Mouse (Mus musculus): ENCODE measurements around the gene Rtn4r. TPM values are rescaled to one million over a fixed set of nuclear protein-coding genes. Genes with fewer than 3 reads are reported as not detected.

The Rtn4r gene
- polyA plus RNA-seq, 1 experiment from 2014 or later: 3.4 TPM

DNA sequence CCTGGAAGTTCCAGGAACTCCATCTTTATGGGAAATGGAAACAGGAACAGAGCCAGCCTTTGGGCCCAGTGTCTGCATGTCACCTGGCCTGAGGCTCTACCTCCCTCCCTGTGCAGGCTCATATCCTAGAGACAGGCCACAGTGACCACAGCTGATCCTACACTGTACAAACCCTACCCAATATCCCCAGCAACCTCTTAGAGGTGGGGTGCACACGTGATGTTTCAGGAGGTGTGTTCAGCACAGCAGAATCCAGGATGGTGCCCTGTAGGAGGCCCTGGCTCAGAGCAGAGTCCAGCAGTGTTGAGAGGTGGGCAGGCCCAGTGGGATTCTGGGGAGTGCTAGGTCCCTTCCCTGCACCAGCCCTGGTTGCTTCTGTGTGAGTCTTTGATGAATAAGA, 4.0 kb upstream of the Rtn4r start:
- no peak overlapping the region for H3K27ac ChIP-seq (ENCODE audit: low read length)
- H3K36me3 ChIP-seq (ENCODE audit: insufficient read depth, low read length): no peaks in the 10 kb centered on the region
- H3K4me2 ChIP-seq (replicated peaks; ENCODE audit: low read depth, low read length): no peak overlapping the region
- H3K27me3 ChIP-seq (ENCODE audit: insufficient read depth, low read length): peaks cover 26% of the 10 kb centered on the region
- no peak for ATAC-seq (ENCODE audit: low FRiP score, low TSS enrichment)
- no peak overlapping the region for H3K4me3 ChIP-seq (ENCODE audit: low read length)
- H3K9ac ChIP-seq (replicated peaks; ENCODE audit: low read length): no peak overlapping the region
- WGBS: 60% methylated on average over 1 of the region's 1 CpGs
- H3K4me1 ChIP-seq (ENCODE audit: insufficient read depth, low read length): peaks cover 4% of the 10 kb centered on the region; the same call in 1 of the 2 replicates
- no peaks in the 10 kb centered on the region for H3K9me3 ChIP-seq (ENCODE audit: low read length)

DNA sequence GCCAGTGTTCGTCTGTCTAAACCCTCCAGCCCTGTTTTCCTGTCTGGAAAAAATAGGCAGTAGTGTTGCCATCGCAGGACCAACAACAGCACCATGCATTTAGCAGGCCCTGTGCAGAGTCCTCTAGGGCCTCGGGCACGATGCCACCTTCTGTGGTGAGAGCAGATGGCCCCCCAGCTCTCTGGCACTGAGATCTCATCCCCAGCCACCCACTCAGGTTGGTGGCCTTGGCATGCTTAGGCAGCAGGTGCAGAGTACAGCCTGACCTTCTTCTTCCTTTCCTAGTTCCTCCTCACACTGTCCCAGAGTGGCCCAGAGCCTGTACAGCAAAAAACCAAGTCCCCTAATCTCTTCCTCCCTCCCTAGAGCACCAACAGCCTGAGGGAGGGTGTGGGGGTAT, 3.4 kb upstream of the Rtn4r start:
- no peak overlapping the region for H3K9ac ChIP-seq (replicated peaks; ENCODE audit: low read length)
- no peak overlapping the region for H3K4me3 ChIP-seq (ENCODE audit: low read length)
- H3K9me3 ChIP-seq (ENCODE audit: low read length): no peaks in the 10 kb centered on the region
- no peak overlapping the region for H3K4me2 ChIP-seq (replicated peaks; ENCODE audit: low read depth, low read length)
- no peaks in the 10 kb centered on the region for H3K36me3 ChIP-seq (ENCODE audit: insufficient read depth, low read length)
- peaks cover 4% of the 10 kb centered on the region; the same call in 1 of the 2 replicates for H3K4me1 ChIP-seq (ENCODE audit: insufficient read depth, low read length)
- ATAC-seq (ENCODE audit: low FRiP score, low TSS enrichment): no peak
- peaks cover 32% of the 10 kb centered on the region for H3K27me3 ChIP-seq (ENCODE audit: insufficient read depth, low read length)
- no peak overlapping the region for H3K27ac ChIP-seq (ENCODE audit: low read length)
- 76% methylated on average over 4 of the region's 4 CpGs for WGBS

DNA sequence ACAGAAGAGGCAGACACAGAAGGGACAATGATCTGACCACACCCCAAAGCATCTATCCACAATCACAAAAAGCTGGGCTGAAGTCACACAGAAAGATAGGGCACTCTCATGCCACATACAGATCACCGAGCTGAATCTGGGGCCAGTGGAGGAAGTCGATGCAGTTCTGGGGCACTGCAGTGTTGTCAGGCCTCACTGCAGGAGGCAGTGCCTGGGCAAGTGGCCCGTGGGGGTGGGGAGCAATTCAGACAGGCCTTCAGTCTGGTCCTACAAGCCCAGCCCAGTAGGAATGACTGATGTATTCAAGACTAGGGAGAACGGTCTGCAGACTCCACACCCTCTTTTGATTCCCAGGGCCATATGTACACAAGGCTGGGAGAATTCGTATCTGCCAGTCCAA, 2.8 kb upstream of the Rtn4r start:
- no peak overlapping the region for H3K4me2 ChIP-seq (replicated peaks; ENCODE audit: low read depth, low read length)
- H3K9me3 ChIP-seq (ENCODE audit: low read length): no peaks in the 10 kb centered on the region
- H3K27me3 ChIP-seq (ENCODE audit: insufficient read depth, low read length): peaks cover 37% of the 10 kb centered on the region
- H3K27ac ChIP-seq (ENCODE audit: low read length): no peak overlapping the region
- no peaks in the 10 kb centered on the region for H3K36me3 ChIP-seq (ENCODE audit: insufficient read depth, low read length)
- WGBS: 36% methylated on average over 5 of the region's 5 CpGs
- H3K4me3 ChIP-seq (ENCODE audit: low read length): no peak overlapping the region
- H3K9ac ChIP-seq (replicated peaks; ENCODE audit: low read length): no peak overlapping the region
- no peak for ATAC-seq (ENCODE audit: low FRiP score, low TSS enrichment)
- peaks cover 10% of the 10 kb centered on the region for H3K4me1 ChIP-seq (ENCODE audit: insufficient read depth, low read length)

DNA sequence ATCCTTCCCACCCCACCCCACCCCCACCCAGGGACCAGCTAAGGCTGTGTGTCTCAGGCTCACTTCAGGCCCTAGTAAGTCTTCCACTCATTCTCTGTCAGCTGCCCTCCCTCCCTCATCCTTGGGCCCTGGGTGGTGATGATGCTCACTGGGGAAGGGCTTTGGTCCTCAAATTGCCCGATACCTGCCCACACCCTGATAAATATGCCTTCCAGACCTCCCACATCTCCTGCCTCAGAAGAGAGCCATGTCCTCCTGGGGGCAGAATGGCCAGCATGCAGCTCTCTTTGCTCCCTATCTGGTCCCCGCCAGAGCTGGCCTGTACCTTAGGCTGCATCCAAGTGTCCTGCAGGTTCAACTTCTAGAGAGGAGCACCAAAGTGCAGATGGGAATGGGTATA, 2.3 kb upstream of the Rtn4r start:
- H3K4me2 ChIP-seq (replicated peaks; ENCODE audit: low read depth, low read length): no peak overlapping the region
- H3K9me3 ChIP-seq (ENCODE audit: low read length): no peaks in the 10 kb centered on the region
- no peak for ATAC-seq (ENCODE audit: low FRiP score, low TSS enrichment)
- WGBS: 77% methylated on average over 2 of the region's 2 CpGs
- H3K9ac ChIP-seq (replicated peaks; ENCODE audit: low read length): no peak overlapping the region
- no peaks in the 10 kb centered on the region for H3K36me3 ChIP-seq (ENCODE audit: insufficient read depth, low read length)
- H3K27me3 ChIP-seq (ENCODE audit: insufficient read depth, low read length): peaks cover 37% of the 10 kb centered on the region
- no peak overlapping the region for H3K27ac ChIP-seq (ENCODE audit: low read length)
- no peak overlapping the region for H3K4me3 ChIP-seq (ENCODE audit: low read length)
- H3K4me1 ChIP-seq (ENCODE audit: insufficient read depth, low read length): peaks cover 11% of the 10 kb centered on the region

DNA sequence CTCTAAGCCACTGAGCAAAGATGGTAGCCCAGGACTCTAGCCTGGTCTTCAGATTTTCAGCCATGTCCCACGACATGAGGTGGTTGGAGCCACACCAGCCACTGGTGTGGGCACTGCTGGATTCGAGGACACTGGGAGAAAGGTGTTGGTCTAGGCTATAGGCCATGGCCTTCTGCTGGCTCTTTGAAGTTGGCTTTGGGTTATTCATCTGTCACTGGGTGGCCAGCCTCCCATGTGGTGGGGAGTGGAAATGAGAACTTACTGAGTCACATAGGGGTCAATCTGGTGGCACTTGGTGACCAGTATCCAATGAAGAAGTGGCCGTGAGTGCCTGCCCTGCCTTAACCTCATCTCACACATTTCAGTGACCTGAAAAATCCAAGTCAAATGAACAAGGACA, 1.2 kb upstream of the Rtn4r start:
- H3K27me3 ChIP-seq (ENCODE audit: insufficient read depth, low read length): peaks cover 37% of the 10 kb centered on the region

DNA sequence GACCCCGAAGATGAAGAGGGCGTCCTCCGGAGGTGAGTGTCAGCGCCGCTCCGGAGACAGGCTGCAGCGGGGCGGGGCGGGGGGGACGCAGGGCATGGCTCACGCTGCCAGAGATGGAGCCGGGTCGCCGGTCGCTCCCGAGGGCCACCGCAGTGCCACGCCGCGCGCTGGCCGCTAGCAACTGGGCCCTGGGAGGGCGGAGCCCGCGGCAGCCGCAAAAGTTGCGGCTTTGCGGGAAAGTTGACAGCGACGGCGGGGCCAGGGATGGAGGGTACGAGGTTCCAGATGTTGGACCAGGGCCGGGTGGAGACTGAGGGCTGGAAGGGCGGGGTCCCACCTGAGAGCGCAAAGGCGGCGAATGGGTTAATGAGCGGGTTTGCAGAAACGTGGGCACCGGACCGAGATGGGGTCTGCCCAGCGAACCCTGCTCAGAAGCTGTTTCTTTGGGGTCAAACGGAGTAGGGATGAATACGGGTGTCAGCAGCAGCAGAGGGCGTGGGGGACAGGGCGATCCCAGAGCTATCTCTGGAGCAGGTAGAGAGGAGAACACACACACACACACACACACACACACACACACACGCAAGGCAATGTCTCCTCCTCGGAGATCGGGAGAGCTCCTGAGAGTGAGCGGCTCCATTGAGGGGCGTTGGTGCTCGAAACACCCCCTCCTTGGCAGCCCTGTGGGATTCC, 575 bp downstream of the Rtn4r start:
- WGBS: 2% methylated on average over 52 of the region's 52 CpGs
- Histone ChIP-seq H3K4me3 (ENCODE audit: low read length) (peak overlapping the region; percentile 67), H3K9me3 (ENCODE audit: low read length) (no peaks in the 10 kb centered on the region), H3K27me3 (ENCODE audit: insufficient read depth, low read length) (peaks cover 37% of the 10 kb centered on the region), H3K27ac (ENCODE audit: low read length) (no peak overlapping the region), H3K36me3 (ENCODE audit: insufficient read depth, low read length) (no peaks in the 10 kb centered on the region), H3K4me1 (ENCODE audit: insufficient read depth, low read length) (peaks cover 11% of the 10 kb centered on the region), H3K9ac (replicated peaks; ENCODE audit: low read length) (peak overlapping the region; percentile 69), H3K4me2 (replicated peaks; ENCODE audit: low read depth, low read length) (peak overlapping the region; percentile 99)
- peak; percentile 22; the same call in 1 of the 2 replicates for ATAC-seq (ENCODE audit: low FRiP score, low TSS enrichment)

More for the DNA sequence above, 1.2 kb upstream of the Rtn4r start:
- no peaks in the 10 kb centered on the region for H3K36me3 ChIP-seq (ENCODE audit: insufficient read depth, low read length)
- no peak overlapping the region for H3K4me3 ChIP-seq (ENCODE audit: low read length)
- ATAC-seq (ENCODE audit: low FRiP score, low TSS enrichment): no peak
- H3K4me1 ChIP-seq (ENCODE audit: insufficient read depth, low read length): peaks cover 11% of the 10 kb centered on the region
- H3K27ac ChIP-seq (ENCODE audit: low read length): no peak overlapping the region
- 65% methylated on average over 3 of the region's 3 CpGs for WGBS
- H3K4me2 ChIP-seq (replicated peaks; ENCODE audit: low read depth, low read length): no peak overlapping the region
- H3K9me3 ChIP-seq (ENCODE audit: low read length): no peaks in the 10 kb centered on the region
- H3K9ac ChIP-seq (replicated peaks; ENCODE audit: low read length): no peak overlapping the region

DNA sequence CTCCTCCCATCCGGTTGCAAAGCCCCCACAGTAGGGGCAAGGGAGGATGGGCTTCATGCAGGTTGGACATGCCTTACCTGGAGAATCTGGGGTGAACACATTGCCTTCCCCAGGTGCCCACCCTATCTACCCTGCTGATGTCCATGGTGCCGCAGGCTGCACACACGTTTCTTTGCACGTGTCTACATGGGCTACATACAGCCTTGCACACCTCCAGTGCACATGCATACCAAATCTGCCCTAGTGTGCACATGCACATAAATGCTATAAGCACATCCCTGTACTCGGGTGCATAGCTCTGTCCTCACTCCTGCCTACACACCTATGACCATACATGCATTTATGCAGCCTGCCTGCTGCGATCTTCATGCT, 1.1 kb downstream of the Rtn4r start:
- Histone ChIP-seq H3K4me2 (replicated peaks; ENCODE audit: low read depth, low read length) (peak overlapping the region; percentile 99; the same call in 1 of the 2 replicates), H3K9ac (replicated peaks; ENCODE audit: low read length) (no peak overlapping the region), H3K4me1 (ENCODE audit: insufficient read depth, low read length) (peaks cover 11% of the 10 kb centered on the region), H3K27me3 (ENCODE audit: insufficient read depth, low read length) (peaks cover 37% of the 10 kb centered on the region), H3K9me3 (ENCODE audit: low read length) (no peaks in the 10 kb centered on the region), H3K4me3 (ENCODE audit: low read length) (no peak overlapping the region), H3K36me3 (ENCODE audit: insufficient read depth, low read length) (no peaks in the 10 kb centered on the region), H3K27ac (ENCODE audit: low read length) (no peak overlapping the region)
- 69% methylated on average over 6 of the region's 6 CpGs for WGBS
- ATAC-seq (ENCODE audit: low FRiP score, low TSS enrichment): 0 out of 2 replicates have a peak, but pooled peaks have one; percentile 5

DNA sequence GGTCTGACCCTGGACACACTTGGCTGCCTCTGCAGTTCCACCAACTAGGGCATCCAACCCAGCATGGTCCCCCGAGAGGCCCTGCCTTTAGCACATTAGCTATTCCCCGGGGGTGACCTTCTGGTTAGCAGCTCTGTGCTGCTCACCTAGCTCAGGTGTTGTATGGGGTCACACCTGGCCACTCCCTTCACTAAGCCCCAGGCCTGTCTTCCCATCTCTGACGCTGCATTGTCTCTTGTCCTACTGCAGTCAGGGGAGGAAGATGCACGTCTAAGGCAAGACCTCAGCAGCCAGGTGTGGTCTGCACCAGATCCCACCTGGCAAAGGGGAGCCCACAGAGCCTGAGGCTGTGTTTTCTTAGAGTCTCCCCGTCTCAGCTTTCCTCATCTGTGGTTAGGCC, 2.0 kb downstream of the Rtn4r start:
- 74% methylated on average over 5 of the region's 5 CpGs for WGBS
- Histone ChIP-seq H3K4me3 (ENCODE audit: low read length) (no peak overlapping the region), H3K36me3 (ENCODE audit: insufficient read depth, low read length) (no peaks in the 10 kb centered on the region), H3K4me2 (replicated peaks; ENCODE audit: low read depth, low read length) (no peak overlapping the region), H3K9me3 (ENCODE audit: low read length) (no peaks in the 10 kb centered on the region), H3K4me1 (ENCODE audit: insufficient read depth, low read length) (peaks cover 11% of the 10 kb centered on the region), H3K9ac (replicated peaks; ENCODE audit: low read length) (no peak overlapping the region), H3K27ac (ENCODE audit: low read length) (no peak overlapping the region), H3K27me3 (ENCODE audit: insufficient read depth, low read length) (peaks cover 37% of the 10 kb centered on the region)
- no peak for ATAC-seq (ENCODE audit: low FRiP score, low TSS enrichment)

DNA sequence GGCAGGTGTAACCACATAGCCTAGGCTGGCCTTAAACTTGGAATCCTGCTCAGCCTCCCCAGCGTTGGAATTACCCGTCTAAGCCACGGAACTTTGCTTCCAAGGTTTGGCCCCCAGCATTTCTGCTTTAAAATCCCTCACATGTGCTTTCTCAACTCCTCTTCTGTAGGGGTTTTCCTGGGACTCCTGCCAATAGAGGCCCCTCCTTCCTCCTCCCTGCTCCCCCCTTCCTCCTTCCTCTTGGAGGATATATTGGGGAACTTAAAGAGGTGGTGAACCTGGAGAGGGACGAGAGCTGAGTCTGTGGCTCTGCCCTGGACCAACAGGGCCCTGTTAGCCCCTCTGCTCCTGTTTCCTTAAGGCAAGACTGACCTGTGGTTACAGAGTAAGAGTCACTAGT, 2.8 kb downstream of the Rtn4r start:
- no peak overlapping the region for H3K4me2 ChIP-seq (replicated peaks; ENCODE audit: low read depth, low read length)
- WGBS: 44% methylated on average over 4 of the region's 4 CpGs
- H3K36me3 ChIP-seq (ENCODE audit: insufficient read depth, low read length): no peaks in the 10 kb centered on the region
- no peak overlapping the region for H3K9ac ChIP-seq (replicated peaks; ENCODE audit: low read length)
- H3K4me1 ChIP-seq (ENCODE audit: insufficient read depth, low read length): peaks cover 11% of the 10 kb centered on the region
- H3K4me3 ChIP-seq (ENCODE audit: low read length): no peak overlapping the region
- no peak overlapping the region for H3K27ac ChIP-seq (ENCODE audit: low read length)
- peaks cover 37% of the 10 kb centered on the region for H3K27me3 ChIP-seq (ENCODE audit: insufficient read depth, low read length)
- H3K9me3 ChIP-seq (ENCODE audit: low read length): no peaks in the 10 kb centered on the region
- ATAC-seq (ENCODE audit: low FRiP score, low TSS enrichment): no peak

DNA sequence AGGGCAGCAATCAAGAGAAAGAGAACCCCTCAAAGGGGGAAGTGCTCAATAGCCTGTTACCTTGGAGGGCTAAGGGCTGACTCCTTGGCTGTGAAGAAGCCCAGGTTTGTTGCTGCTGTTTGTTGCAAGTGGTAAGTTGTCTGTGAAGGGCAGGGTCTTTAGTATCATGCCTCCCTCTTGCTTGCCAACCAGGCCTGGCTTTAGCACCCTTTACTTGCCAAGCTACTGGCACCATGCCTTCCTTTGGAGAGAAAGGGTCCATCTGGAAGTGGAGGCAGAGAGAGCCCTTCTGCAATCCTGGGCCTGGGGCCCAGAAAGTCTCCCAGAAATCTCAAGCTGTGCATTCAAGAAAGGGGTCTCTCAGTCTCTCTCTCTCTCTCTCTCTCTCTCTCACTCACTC, 3.3 kb downstream of the Rtn4r start:
- Histone ChIP-seq H3K36me3 (ENCODE audit: insufficient read depth, low read length) (no peaks in the 10 kb centered on the region), H3K27ac (ENCODE audit: low read length) (no peak overlapping the region), H3K9me3 (ENCODE audit: low read length) (no peaks in the 10 kb centered on the region), H3K4me2 (replicated peaks; ENCODE audit: low read depth, low read length) (no peak overlapping the region), H3K4me1 (ENCODE audit: insufficient read depth, low read length) (peaks cover 13% of the 10 kb centered on the region), H3K9ac (replicated peaks; ENCODE audit: low read length) (no peak overlapping the region), H3K4me3 (ENCODE audit: low read length) (no peak overlapping the region), H3K27me3 (ENCODE audit: insufficient read depth, low read length) (peaks cover 37% of the 10 kb centered on the region)
- ATAC-seq (ENCODE audit: low FRiP score, low TSS enrichment): no peak

Measured in kidney, embryonic 16.5 days (tissue).